Mouse (Mus musculus) urinary bladder, adult 18-20 months (tissue): ENCODE measurements around the gene Zfp941.
"Not testable (repeated sequence)": the region's sequence is repeated elsewhere in the genome, so short reads cannot be mapped to it uniquely, and the experiment has no call there.

Source experiments
- DNase-seq, 2 experiments: peaks; one replicate each; pipeline ENCODE4 v3.0.0; 2022; ENCODE audit warnings: low spot score in 2 of 2, mixed read lengths in 2 of 2

Gene Zfp941

GRCm38 (mm10) chr7:140780548-140780947 is 41.4 kb downstream of the Zfp941 start:
- no peak for DNase-seq

GRCm38 (mm10) chr7:140765888-140766739 is 55.9 kb downstream of the Zfp941 start:
- no peak for DNase-seq

GRCm38 (mm10) chr7:140765391-140765790 is 56.6 kb downstream of the Zfp941 start:
- DNase-seq, result not testable (repeated sequence)

GRCm38 (mm10) chr7:140763447-140764020 is 58.4 kb downstream of the Zfp941 start, which contains the start of gene Cyp2e1:
Cyp2e1 (plus strand) TSS chr7:140763739.
- DNase-seq, result no peak

GRCm38 (mm10) chr7:140760647-140761046 is 61.3 kb downstream of the Zfp941 start:
- no peak for DNase-seq
